Mouse (Mus musculus): ENCODE data around the gene Slc34a2.

The Slc34a2 gene

GRCm38 (mm10) chr5:53031346-53031745 lies 6.5 kb upstream of the Slc34a2 start:
- no peak for DNase-seq

- no peak for DNase-seq
Measured at GRCm38 (mm10) chr5:53042034-53042748, 4.3 kb downstream of the Slc34a2 start.

- DNase-seq = no peak
Measured at GRCm38 (mm10) chr5:53042771-53043371, 5.0 kb downstream of the Slc34a2 start.

- no peak for DNase-seq
Measured at GRCm38 (mm10) chr5:53043716-53044115, 5.8 kb downstream of the Slc34a2 start.

GRCm38 (mm10) chr5:53047951-53048350 lies 10.1 kb downstream of the Slc34a2 start:
- no peak for DNase-seq

GRCm38 (mm10) chr5:53048599-53048998 lies 10.7 kb downstream of the Slc34a2 start:
- no peak for DNase-seq

- DNase-seq = peak; percentile 10
Measured at GRCm38 (mm10) chr5:53049046-53049445, 11.2 kb downstream of the Slc34a2 start.

- no peak for DNase-seq
Measured at GRCm38 (mm10) chr5:53050963-53051362, 13.1 kb downstream of the Slc34a2 start.

GRCm38 (mm10) chr5:53053246-53053645 lies 15.4 kb downstream of the Slc34a2 start:
- DNase-seq = no peak

GRCm38 (mm10) chr5:53061532-53062130 lies 23.8 kb downstream of the Slc34a2 start:
- DNase-seq = no peak

GRCm38 (mm10) chr5:53074553-53074952 lies 36.7 kb downstream of the Slc34a2 start:
- no peak for DNase-seq

- DNase-seq = no peak
Measured at GRCm38 (mm10) chr5:53078453-53078852, 40.6 kb downstream of the Slc34a2 start.

GRCm38 (mm10) chr5:53087452-53087851 lies 49.6 kb downstream of the Slc34a2 start:
- no peak for DNase-seq

- no peak for DNase-seq
Measured at GRCm38 (mm10) chr5:53091331-53091730, 53.5 kb downstream of the Slc34a2 start.

- no peak for DNase-seq
Measured at GRCm38 (mm10) chr5:53101848-53102473, 64.1 kb downstream of the Slc34a2 start.

- DNase-seq = no peak
Measured at GRCm38 (mm10) chr5:53104177-53104855, 66.4 kb downstream of the Slc34a2 start.

GRCm38 (mm10) chr5:53105716-53106115 lies 67.8 kb downstream of the Slc34a2 start:
- DNase-seq = no peak

- DNase-seq = no peak
Measured at GRCm38 (mm10) chr5:53106125-53106524, 68.2 kb downstream of the Slc34a2 start.

GRCm38 (mm10) chr5:53106731-53107130 lies 68.8 kb downstream of the Slc34a2 start:
- no peak for DNase-seq

GRCm38 (mm10) chr5:53108026-53108425 lies 70.1 kb downstream of the Slc34a2 start:
- DNase-seq = no peak

GRCm38 (mm10) chr5:53108668-53109067 lies 70.8 kb downstream of the Slc34a2 start:
- no peak for DNase-seq

- DNase-seq = no peak
Measured at GRCm38 (mm10) chr5:53110225-53110624, 72.3 kb downstream of the Slc34a2 start.

GRCm38 (mm10) chr5:53111036-53111435 lies 73.2 kb downstream of the Slc34a2 start:
- no peak for DNase-seq
